Mouse (Mus musculus): ENCODE measurements at regions not wholly inside any gene's neighbourhood (a gene's known extent, or its start where the extent isn't known, plus 50 kb on each side); places are given as distances from the start of the nearest gene placed in this dataset.
A peak's percentile ranks its signal among the peaks of the same experiment; 100 is the strongest.

- Histone ChIP-seq H3K4me3 (ENCODE audit: low read depth, low read length) (no peak overlapping the region), H3K27me3 (ENCODE audit: insufficient read depth, low read length) (no peaks in the 10 kb centered on the region), H3K9ac (no peak overlapping the region), H3K4me2 (no peak overlapping the region), H3K27ac (ENCODE audit: low read depth) (no peak overlapping the region), H3K36me3 (ENCODE audit: insufficient read depth) (no peaks in the 10 kb centered on the region), H3K9me3 (ENCODE audit: low read depth, low read length) (no peaks in the 10 kb centered on the region), H3K4me1 (ENCODE audit: insufficient read depth) (no peaks in the 10 kb centered on the region)
- DNase-seq (no peak), ATAC-seq (ENCODE audit: insufficient read depth) (no peak)
- TF ChIP-seq CTCF (IDR thresholded peaks at IDR 0.05; ENCODE audit: low read depth): no peak
Observed at GRCm38 (mm10) chr3:118338716-118339115, 223.2 kb upstream of the Dpyd start.

GRCm38 (mm10) chr3:118361741-118362141 lies 200.2 kb upstream of the Dpyd start:
- 56% methylated on average over 5 of the region's 5 CpGs for WGBS
- H3K9ac ChIP-seq: no peak overlapping the region
- no peak overlapping the region for H3K4me2 ChIP-seq
- no peak for ATAC-seq (ENCODE audit: insufficient read depth)
- H3K9me3 ChIP-seq (ENCODE audit: low read depth, low read length): no peaks in the 10 kb centered on the region
- H3K27ac ChIP-seq (ENCODE audit: low read depth): no peak overlapping the region
- no peaks in the 10 kb centered on the region for H3K4me1 ChIP-seq (ENCODE audit: insufficient read depth)
- no peak for TF ChIP-seq CTCF (IDR thresholded peaks at IDR 0.05; ENCODE audit: low read depth)
- peak; percentile 67 for DNase-seq
- H3K4me3 ChIP-seq (ENCODE audit: low read depth, low read length): no peak overlapping the region
- H3K27me3 ChIP-seq (ENCODE audit: insufficient read depth, low read length): no peaks in the 10 kb centered on the region
- no peaks in the 10 kb centered on the region for H3K36me3 ChIP-seq (ENCODE audit: insufficient read depth)

Data from lung, embryonic 14.5 days (tissue).